ENCODE assay signal across 27 mouse cellular contexts in genomic region chr15:3909471-3909870, GRCm38 (mm10).
DNase-seq lines count a peak whose midpoint lies in the region; TF ChIP-seq lines count a peak whose summit lies in the region.
"Had no signal": no experiment of that assay in that cellular context is flagged by ENCODE, and none has a peak within 500 bp of the region (broad histone marks: within the 10 kb centered on the region; RNA-seq: fewer than 3 reads in every experiment).

No protein-coding gene starts in this region.

- no peaks in the 10 kb centered on the region for H3K27me3 ChIP-seq in heart, adult 2 months (ENCODE audit: control insufficient read depth, insufficient read depth, low read length)
- no peaks in the 10 kb centered on the region for H3K27me3 ChIP-seq in heart, embryonic 10.5 days (ENCODE audit: insufficient read depth, poor library complexity, severe bottlenecking)
- no peaks in the 10 kb centered on the region for H3K27me3 ChIP-seq in myocyte (ENCODE audit: control insufficient read depth, insufficient read depth, insufficient read length)
- H3K27me3 ChIP-seq: embryonic facial prominence, embryonic 15.5 days; forebrain, embryonic 13.5 days; hindbrain, embryonic 13.5 days; limb, embryonic 12.5 days; liver, embryonic 15.5 days; lung, embryonic 15.5 days; neural tube, embryonic 13.5 days; Patski had no signal

- intact Hi-C loops in heart, adult 2 months (cut with DNase I): loop anchor here (5.0 to 10.0 kb wide), 3 partner anchors 467 to 705 kb away; no protein-coding TSS in a partner anchor
- intact Hi-C loops in left cerebral cortex, adult 2 months (cut with DNase I): loop anchor here (2.0 to 5.0 kb wide), 3 partner anchors 467 to 707 kb away; no protein-coding TSS in a partner anchor

- H3K9me3 ChIP-seq in heart, embryonic 10.5 days: no peaks in the 10 kb centered on the region
- H3K9me3 ChIP-seq: embryonic facial prominence, embryonic 10.5 days; embryonic facial prominence, embryonic 15.5 days; forebrain, embryonic 13.5 days; hindbrain, embryonic 13.5 days; limb, embryonic 12.5 days; liver, embryonic 15.5 days; lung, embryonic 15.5 days; neural tube, embryonic 13.5 days had no signal

- 41% methylated on average over 3 of the region's 3 CpGs for WGBS in heart, adult 2 months
- WGBS in heart, embryonic 10.5 days: 35% methylated on average over 3 of the region's 3 CpGs

- H3K4me1 ChIP-seq in heart, adult 2 months (ENCODE audit: control insufficient read depth, insufficient read depth, low read length): no peaks in the 10 kb centered on the region
- peaks cover 6% of the 10 kb centered on the region; the same call in 1 of the 2 replicates for H3K4me1 ChIP-seq in heart, embryonic 10.5 days
- H3K4me1 ChIP-seq: embryonic facial prominence, embryonic 10.5 days; embryonic facial prominence, embryonic 15.5 days; forebrain, embryonic 13.5 days; hindbrain, embryonic 13.5 days; limb, embryonic 12.5 days; liver, embryonic 15.5 days; lung, embryonic 15.5 days; neural tube, embryonic 13.5 days had no signal

- DNase-seq in adrenal gland, adult 2 months: peak; percentile 2
- DNase-seq in adrenal gland, postnatal 36 days: no peak
- DNase-seq in heart, adult 2 months: peak; percentile 11 to 17
- no peak for DNase-seq in heart, embryonic 10.5 days (ENCODE audit: low spot score)
- DNase-seq in gastrocnemius, postnatal 25 days: peak; percentile 6
- no peak for DNase-seq in left cerebral cortex, adult 2 months (ENCODE audit: extremely low spot score in 1 of 2, low spot score in 2 of 2)
- DNase-seq in left cerebral cortex, adult 18-20 months (ENCODE audit: low spot score in 2 of 2): no peak
- DNase-seq: adrenal gland, postnatal 14 days; cerebellum, adult 18-20 months; cerebellum, postnatal 25 days; kidney, postnatal 4 days; right cerebral cortex, postnatal 14 days; spleen, adult 18-20 months; thymus, adult 18-20 months; thymus, postnatal 25 days had no signal

- no peak overlapping the region for H3K9ac ChIP-seq in heart, adult 2 months (ENCODE audit: low read depth, low read length)
- H3K9ac ChIP-seq: embryonic facial prominence, embryonic 15.5 days; forebrain, embryonic 13.5 days; hindbrain, embryonic 13.5 days; limb, embryonic 12.5 days; liver, embryonic 15.5 days; lung, embryonic 15.5 days; neural tube, embryonic 13.5 days had no signal

- H3K79me2 ChIP-seq in heart, adult 2 months (replicated peaks; ENCODE audit: control insufficient read depth, insufficient read depth, low read length): no peaks in the 10 kb centered on the region
- no peaks in the 10 kb centered on the region for H3K79me2 ChIP-seq in myocyte (ENCODE audit: control insufficient read depth, insufficient read depth)

- no peak overlapping the region for H3ac ChIP-seq in myocyte (ENCODE audit: control insufficient read depth, insufficient read length)

- no peaks in the 10 kb centered on the region; the same call in 1 of the 2 replicates for H3K36me3 ChIP-seq in heart, adult 2 months (ENCODE audit: control insufficient read depth, insufficient read depth, low read length)
- no peaks in the 10 kb centered on the region for H3K36me3 ChIP-seq in heart, embryonic 10.5 days
- no peaks in the 10 kb centered on the region for H3K36me3 ChIP-seq in myocyte (ENCODE audit: control insufficient read depth, insufficient read depth)
- H3K36me3 ChIP-seq: embryonic facial prominence, embryonic 10.5 days; embryonic facial prominence, embryonic 15.5 days; hindbrain, embryonic 13.5 days; limb, embryonic 12.5 days; liver, embryonic 15.5 days; lung, embryonic 15.5 days; neural tube, embryonic 13.5 days had no signal

- no peak for TF ChIP-seq POLR2A in heart, adult 2 months (IDR thresholded peaks at IDR 0.05; ENCODE audit: insufficient read depth, low read depth, low read length)
- TF ChIP-seq POLR2A in myocyte (IDR thresholded peaks at IDR 0.05; ENCODE audit: insufficient read length, low read depth): no peak

- H3K27ac ChIP-seq in heart, adult 2 months: 0 out of 2 replicates have a peak overlapping the region, but pooled peaks have one; percentile 20
- H3K27ac ChIP-seq in heart, embryonic 10.5 days: no peak overlapping the region
- H3K27ac ChIP-seq in left cerebral cortex, adult 2 months: no peak overlapping the region
- H3K27ac ChIP-seq: embryonic facial prominence, embryonic 10.5 days; embryonic facial prominence, embryonic 15.5 days; forebrain, embryonic 13.5 days; hindbrain, embryonic 13.5 days; kidney, postnatal 0 days; limb, embryonic 12.5 days; liver, embryonic 15.5 days; lung, embryonic 15.5 days; neural tube, embryonic 13.5 days had no signal

- no peak overlapping the region for H3K4me3 ChIP-seq in heart, adult 2 months
- no peak overlapping the region for H3K4me3 ChIP-seq in heart, embryonic 10.5 days
- no peak overlapping the region for H3K4me3 ChIP-seq in myocyte
- no peak overlapping the region for H3K4me3 ChIP-seq in left cerebral cortex, adult 2 months
- H3K4me3 ChIP-seq: embryonic facial prominence, embryonic 10.5 days; embryonic facial prominence, embryonic 15.5 days; forebrain, embryonic 13.5 days; hindbrain, embryonic 13.5 days; limb, embryonic 12.5 days; liver, embryonic 15.5 days; lung, embryonic 15.5 days; neural tube, embryonic 13.5 days had no signal

- TF ChIP-seq CTCF in heart, adult 2 months (IDR thresholded peaks at IDR 0.05): no peak
- TF ChIP-seq CTCF in left cerebral cortex, adult 2 months (IDR thresholded peaks at IDR 0.05): no peak

- TF ChIP-seq EP300 in heart, adult 2 months (IDR thresholded peaks at IDR 0.05; ENCODE audit: insufficient read depth, low read depth, low read length): no peak

- peak overlapping the region; percentile 19 for H3K4me2 ChIP-seq in myocyte (ENCODE audit: low read depth)
- H3K4me2 ChIP-seq: embryonic facial prominence, embryonic 15.5 days; forebrain, embryonic 13.5 days; hindbrain, embryonic 13.5 days; limb, embryonic 12.5 days; liver, embryonic 15.5 days; lung, embryonic 15.5 days; midbrain, embryonic 11.5 days; neural tube, embryonic 13.5 days had no signal

TF ChIP-seq in myocyte, 11 proteins besides CTCF, POLR2A, EP300 and RAD21:
- no peak for TF ChIP-seq E2F4 (IDR thresholded peaks at IDR 0.05; ENCODE audit: insufficient read depth)
- TF ChIP-seq SRF (IDR thresholded peaks at IDR 0.05; ENCODE audit: control insufficient read depth, insufficient read length, low read depth): no peak
- TF ChIP-seq POLR2AphosphoS2 (IDR thresholded peaks at IDR 0.05; ENCODE audit: insufficient read length, low read depth): no peak
- no peak for TF ChIP-seq REST (IDR thresholded peaks at IDR 0.05; ENCODE audit: insufficient read depth, insufficient read length)
- TF ChIP-seq TCF3 (IDR thresholded peaks at IDR 0.05; ENCODE audit: insufficient read length, low read depth): no peak
TF ChIP-seq in myocyte: peak in this region for 0.

Comparison
In these comparisons a context has a peak if more than half of its experiments do, and no peak if none do; other contexts are left out.
1. DNase-seq: peak in adrenal gland, adult 2 months (single experiment), heart, adult 2 months (2 of 2) and gastrocnemius, postnatal 25 days (single experiment); none in adrenal gland, postnatal 36 days (0 of 2), heart, embryonic 10.5 days (single experiment), left cerebral cortex, adult 2 months (0 of 2) and left cerebral cortex, adult 18-20 months (0 of 2).